Mouse (Mus musculus): ENCODE measurements around the gene Mbtps1.

The Mbtps1 gene

GRCm38 (mm10) chr8:119557821-119558602, 523 bp downstream of the Mbtps1 start:
- DNase-seq (ENCODE audit: low spot score) = peak; percentile 63

GRCm38 (mm10) chr8:119557132-119557531, 1.4 kb downstream of the Mbtps1 start:
- no peak for DNase-seq (ENCODE audit: low spot score)

- no peak for DNase-seq (ENCODE audit: low spot score)
Measured at GRCm38 (mm10) chr8:119555861-119556260, 2.7 kb downstream of the Mbtps1 start.

GRCm38 (mm10) chr8:119552967-119553366, 5.6 kb downstream of the Mbtps1 start:
- no peak for DNase-seq (ENCODE audit: low spot score)

- DNase-seq (ENCODE audit: low spot score) = no peak
Measured at GRCm38 (mm10) chr8:119548560-119549113, 9.9 kb downstream of the Mbtps1 start.

GRCm38 (mm10) chr8:119547019-119547691, 11.4 kb downstream of the Mbtps1 start:
- DNase-seq (ENCODE audit: low spot score) = no peak

GRCm38 (mm10) chr8:119545791-119546190, 12.7 kb downstream of the Mbtps1 start:
- DNase-seq (ENCODE audit: low spot score) = no peak

GRCm38 (mm10) chr8:119545180-119545579, 13.4 kb downstream of the Mbtps1 start:
- no peak for DNase-seq (ENCODE audit: low spot score)

- DNase-seq (ENCODE audit: low spot score) = no peak
Measured at GRCm38 (mm10) chr8:119544606-119545005, 13.9 kb downstream of the Mbtps1 start.

- DNase-seq (ENCODE audit: low spot score) = no peak
Measured at GRCm38 (mm10) chr8:119531973-119532372, 26.6 kb downstream of the Mbtps1 start.

GRCm38 (mm10) chr8:119531397-119531796, 27.1 kb downstream of the Mbtps1 start:
- DNase-seq (ENCODE audit: low spot score) = no peak

- no peak for DNase-seq (ENCODE audit: low spot score)
Measured at GRCm38 (mm10) chr8:119530937-119531336, 27.6 kb downstream of the Mbtps1 start.

GRCm38 (mm10) chr8:119528762-119529161, 29.8 kb downstream of the Mbtps1 start:
- DNase-seq (ENCODE audit: low spot score) = no peak

GRCm38 (mm10) chr8:119520102-119520501, 38.4 kb downstream of the Mbtps1 start:
- DNase-seq (ENCODE audit: low spot score) = no peak

GRCm38 (mm10) chr8:119516674-119517073, 41.9 kb downstream of the Mbtps1 start:
- no peak for DNase-seq (ENCODE audit: low spot score)

GRCm38 (mm10) chr8:119515767-119516166, 42.8 kb downstream of the Mbtps1 start:
- DNase-seq (ENCODE audit: low spot score) = no peak

GRCm38 (mm10) chr8:119514940-119515339, 43.6 kb downstream of the Mbtps1 start:
- DNase-seq (ENCODE audit: low spot score) = no peak

GRCm38 (mm10) chr8:119513405-119513804, 45.1 kb downstream of the Mbtps1 start:
- DNase-seq (ENCODE audit: low spot score) = no peak

- no peak for DNase-seq (ENCODE audit: low spot score)
Measured at GRCm38 (mm10) chr8:119511722-119512121, 46.8 kb downstream of the Mbtps1 start.

GRCm38 (mm10) chr8:119510471-119510870, 48.1 kb downstream of the Mbtps1 start:
- no peak for DNase-seq (ENCODE audit: low spot score)

- no peak for DNase-seq (ENCODE audit: low spot score)
Measured at GRCm38 (mm10) chr8:119506106-119506505, 52.4 kb downstream of the Mbtps1 start.

- no peak for DNase-seq (ENCODE audit: low spot score)
Measured at GRCm38 (mm10) chr8:119505488-119505887, 53.0 kb downstream of the Mbtps1 start.

GRCm38 (mm10) chr8:119503191-119503767, 55.3 kb downstream of the Mbtps1 start:
- no peak for DNase-seq (ENCODE audit: low spot score)
